Mouse (Mus musculus) adrenal gland, adult (tissue): ENCODE data around the gene Fbxw4.

Source experiments
- DNase-seq, 2 experiments: peaks; one replicate each; pipeline ENCODE4 v3.0.0; 2022 to 2023; ENCODE audit warnings: low spot score in 1 of 2; ENCODE audit not compliant: inconsistent age in 2 of 2

Gene Fbxw4

DNA sequence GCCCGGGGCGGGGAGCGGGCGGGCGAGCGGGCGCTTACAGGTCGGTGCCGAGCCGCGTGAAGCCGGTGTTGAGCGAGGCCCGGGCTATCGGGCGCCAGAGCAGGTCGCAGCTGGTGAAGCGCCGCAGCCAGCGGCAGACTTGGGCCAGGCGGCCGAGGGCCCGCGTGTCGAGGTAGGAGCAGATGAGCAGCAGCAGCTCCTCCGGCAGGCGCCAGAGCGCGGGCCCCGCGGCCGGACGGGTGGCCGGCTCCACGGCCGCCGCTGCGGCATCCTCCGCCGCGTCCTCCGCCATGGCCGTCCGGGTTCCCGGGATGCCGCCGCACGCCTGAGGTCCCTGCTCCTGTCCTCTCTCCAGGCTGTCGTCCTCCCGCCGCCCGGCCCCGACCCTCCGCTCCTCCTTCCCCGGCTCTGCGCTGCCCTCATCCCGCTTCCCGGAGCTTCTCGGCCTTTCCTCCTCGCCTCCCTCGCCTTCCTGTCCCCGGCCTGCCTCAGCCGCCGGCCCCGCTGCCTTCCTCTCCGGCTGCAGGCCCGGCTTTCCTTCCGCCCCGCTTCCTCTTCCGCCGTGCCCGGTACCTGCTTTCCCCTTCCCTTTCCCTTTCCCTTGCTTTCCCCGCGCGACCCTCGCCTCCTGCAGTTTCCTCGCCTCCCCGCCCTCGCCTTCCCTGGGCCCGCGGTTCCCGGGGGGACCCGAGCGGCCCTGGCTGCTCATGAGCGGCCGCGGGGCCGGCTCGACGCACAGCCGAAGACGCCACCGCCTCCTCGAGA is at the start of gene Fbxw4:
Gene Fbxw4 (minus strand): TSS at position 575 of the 765 bp plus-strand sequence.
- peak; percentile 84 to 94 for DNase-seq

DNA sequence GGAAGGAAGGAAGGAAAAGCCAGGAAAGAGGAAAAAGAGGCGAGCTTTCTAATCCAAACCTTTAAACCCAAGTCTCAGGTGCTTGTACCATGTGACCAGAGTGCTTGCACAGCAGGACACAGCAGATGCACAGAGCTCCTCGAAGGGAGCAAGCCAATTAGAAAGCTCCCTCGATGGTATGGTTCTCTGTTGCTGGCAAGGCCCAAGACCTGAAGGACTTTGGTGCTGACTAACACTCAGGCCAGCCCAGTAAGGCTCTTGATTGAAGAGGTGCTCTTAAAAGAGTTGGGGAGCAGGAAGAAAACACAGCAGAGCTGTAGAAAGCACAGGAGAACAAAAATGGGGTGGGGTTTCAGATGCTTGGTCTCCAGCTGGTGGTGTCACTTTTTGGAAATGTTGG is 48.6 kb upstream of the Fbxw4 start:
- no peak for DNase-seq

DNA sequence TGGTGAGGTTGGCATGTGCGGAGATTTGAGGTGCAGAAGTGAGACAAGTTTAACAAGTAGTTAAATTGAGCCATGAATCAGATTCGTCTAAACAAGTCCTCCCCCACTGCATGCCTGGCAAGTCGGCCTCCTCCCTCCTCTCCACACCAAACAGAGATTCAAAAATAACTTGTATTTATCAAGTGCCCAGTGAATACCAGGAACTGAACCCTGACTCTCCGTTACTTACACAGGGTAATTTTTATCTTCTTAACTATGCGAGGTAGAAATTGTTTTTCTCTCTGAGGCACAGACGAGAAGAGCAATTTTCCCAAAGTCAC is 36.1 kb upstream of the Fbxw4 start:
- DNase-seq = no peak

DNA sequence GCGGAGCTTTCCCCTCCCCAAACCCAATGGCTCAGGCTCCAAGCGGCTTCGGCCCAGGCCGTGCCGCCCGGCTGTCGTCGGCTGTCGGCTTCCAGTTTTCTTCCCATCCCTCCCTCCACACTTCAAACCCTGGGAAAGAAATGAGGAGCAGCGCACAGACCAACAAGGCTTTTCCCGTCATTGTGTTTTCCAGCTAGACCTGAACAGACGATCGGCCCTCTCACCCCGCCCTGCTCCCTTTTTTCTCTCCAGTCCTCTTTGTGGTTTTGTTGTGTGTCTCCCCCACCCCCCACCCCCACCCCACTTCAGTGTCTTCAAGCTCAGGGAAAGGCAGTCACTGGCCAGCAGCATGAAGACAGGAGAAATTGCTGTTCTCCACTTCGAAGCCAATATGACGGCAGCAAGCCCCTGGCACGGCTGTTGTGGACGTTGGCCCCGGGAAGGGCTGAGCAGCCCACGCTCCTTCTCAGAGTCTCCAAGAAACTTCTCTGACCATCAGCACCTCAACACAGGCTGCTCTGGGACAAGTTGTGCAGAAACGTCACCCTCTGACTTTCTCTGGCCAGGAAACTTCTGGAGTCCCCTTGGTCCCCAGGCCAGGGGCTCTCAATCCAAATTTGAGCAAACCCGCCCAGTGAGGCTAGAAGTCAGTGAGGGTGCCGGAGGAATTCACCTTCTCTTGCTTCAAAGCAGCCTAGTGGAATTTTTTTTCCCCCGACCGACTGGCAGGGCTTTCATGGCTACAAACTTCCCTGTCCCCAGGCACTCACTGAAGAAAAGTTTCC is 35.6 kb upstream of the Fbxw4 start:
- no peak for DNase-seq

DNA sequence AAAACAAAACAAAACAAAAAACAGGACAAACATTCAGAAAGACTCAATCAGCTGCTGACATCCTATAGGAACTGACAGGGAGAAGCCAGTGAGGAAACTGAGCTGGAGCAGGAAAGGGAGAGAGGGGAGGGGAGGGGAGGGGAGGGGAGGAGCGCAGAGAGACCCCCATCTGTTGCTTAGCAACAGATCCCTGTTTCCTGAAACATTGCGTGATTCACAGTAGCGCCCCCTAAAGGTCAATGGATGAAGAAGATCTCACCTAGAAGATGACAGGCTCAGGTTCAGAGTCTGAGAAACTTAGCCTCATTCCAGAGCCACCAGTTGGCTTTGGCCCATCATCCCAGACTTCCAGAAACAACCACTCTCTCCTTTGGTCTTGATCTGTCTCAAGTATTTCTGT is 33.9 kb upstream of the Fbxw4 start:
- DNase-seq = no peak

DNA sequence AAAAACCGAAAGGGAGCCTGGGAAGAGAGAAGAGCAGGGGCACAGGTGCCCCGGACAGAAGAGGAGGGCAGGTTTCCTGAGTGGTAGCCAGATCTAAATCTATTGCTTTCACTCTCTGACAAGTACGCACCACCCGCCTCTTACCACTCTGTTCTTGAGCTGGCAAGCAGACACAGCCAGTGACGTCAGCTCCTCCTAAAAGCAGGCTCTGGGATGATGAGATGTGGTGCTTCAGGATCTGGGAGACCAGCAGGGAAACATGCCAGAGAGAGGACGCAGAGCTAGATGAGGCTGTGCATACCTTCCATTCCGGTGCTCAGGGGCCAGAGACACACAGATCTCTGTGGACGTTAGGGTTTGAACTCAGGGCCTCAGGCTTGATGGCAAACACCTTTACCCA is 32.1 kb upstream of the Fbxw4 start:
- no peak for DNase-seq

DNA sequence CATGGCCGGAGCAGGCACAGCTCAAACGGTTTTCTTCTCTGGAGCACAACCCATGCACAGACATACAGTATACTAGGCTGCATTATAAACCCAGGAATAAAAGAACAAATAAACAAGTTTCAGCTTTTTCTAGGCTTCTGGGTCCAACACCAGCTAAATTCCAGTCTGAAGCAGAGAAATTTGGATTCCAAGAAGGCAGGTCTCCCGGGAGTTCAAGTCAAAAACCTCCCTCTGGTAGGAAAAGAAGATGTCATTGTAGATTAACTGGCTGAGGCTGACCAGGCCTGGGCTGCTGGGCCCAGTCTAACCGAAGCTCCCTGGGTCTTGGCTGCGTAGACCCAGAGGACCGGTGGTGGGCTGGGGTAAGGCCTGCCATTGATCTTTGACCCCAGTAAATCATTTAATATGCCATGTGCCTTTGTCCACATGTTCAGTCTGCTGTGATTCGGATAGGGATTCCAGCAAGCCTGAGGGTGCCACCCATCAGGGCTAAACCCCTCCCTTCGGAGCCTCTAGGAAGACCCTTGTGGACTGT is 31.0 kb upstream of the Fbxw4 start:
- DNase-seq = no peak

DNA sequence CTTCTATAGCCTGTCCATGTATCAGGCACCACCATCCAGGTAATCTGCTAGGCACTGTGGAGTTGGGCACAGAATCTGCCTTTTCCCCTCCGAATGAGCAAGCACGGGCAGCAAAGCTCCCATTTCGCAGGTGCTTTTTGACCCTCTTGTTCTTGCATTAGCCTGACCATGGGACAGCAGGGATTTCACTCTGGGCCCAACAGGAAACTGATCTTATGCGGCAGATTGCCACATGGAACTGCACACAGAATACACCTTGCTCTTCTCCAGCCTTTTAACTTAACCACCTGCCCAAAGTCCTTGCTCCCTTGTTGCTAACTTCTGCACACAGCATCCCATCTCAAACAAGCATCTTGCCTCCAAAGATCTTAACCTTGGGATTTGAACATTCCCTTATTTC is 26.9 kb upstream of the Fbxw4 start:
- DNase-seq = no peak

DNA sequence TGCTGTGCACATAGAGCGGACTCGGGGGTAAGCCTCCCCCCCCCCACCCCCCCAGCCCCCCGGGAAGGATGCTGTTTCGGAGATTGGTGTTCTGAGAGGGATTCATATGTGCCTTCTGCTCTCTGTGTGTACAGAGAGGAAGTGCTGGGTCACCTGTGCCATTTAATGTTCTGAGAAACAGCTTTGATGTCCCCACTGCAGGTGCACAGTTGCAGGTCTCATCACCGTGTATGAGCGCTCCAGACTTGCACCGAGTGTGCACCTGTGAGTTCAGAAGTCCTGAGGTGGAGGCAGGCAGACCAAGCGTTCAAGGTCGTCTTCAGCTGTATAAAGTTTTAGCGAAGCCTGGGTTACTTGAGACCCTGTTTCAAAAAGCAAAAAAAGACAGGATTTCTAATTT is 23.6 kb upstream of the Fbxw4 start:
- no peak for DNase-seq

DNA sequence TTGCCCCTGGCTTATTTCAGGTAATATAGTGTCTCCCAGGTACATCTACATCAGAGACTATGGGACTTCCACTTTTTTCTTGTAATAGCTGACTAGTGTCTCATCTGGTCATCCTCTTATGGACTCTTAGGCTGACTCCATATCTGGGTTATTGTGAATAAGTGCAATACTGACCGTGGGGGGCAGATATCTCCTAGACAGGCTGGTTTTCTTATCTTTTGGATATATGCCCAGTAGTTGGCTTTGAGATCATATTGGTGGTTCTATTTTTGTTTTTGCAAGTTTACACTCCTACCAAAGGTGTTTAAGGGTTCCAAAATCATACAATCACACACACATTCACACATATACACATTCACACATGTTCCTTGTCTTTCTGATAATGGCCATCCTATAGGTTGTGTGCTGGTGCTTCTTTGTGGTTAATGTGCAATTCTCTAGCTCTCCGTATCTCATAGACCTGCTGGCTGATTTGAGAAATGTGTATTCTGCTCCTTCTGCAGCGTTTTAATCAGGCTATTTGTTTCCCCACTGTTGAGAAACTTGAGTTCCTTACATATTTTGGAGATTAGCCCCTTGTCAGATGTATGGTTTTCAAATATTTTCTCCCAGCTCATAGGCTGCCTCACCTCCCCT is 20.5 kb upstream of the Fbxw4 start:
- DNase-seq = no peak

DNA sequence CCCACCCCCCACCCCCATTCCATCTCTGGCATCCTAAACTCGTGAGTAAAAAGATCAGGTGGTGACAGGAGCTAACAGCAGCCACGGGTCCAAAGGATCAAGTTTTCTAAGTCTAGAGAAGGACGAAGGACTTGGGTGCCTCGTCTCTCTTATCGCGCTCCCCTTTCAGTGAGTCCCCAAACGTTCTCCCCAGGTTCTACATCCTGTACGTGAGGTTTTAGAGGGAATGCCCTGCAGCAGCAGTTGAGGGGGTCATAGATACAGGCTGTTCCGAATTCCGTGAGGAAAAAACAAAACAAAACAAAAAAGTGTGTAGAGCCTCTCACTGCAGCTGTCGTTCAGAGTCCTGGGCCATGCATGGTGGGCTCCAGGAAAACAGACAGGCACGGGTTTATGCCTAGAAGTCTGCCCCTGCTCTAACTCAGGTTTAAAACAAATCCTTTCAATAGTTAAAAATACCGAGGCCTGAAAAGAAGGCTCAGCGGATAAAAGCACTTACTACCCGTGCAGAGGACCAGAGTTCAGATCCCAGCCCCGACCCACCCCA is 16.7 kb upstream of the Fbxw4 start:
- DNase-seq = no peak

DNA sequence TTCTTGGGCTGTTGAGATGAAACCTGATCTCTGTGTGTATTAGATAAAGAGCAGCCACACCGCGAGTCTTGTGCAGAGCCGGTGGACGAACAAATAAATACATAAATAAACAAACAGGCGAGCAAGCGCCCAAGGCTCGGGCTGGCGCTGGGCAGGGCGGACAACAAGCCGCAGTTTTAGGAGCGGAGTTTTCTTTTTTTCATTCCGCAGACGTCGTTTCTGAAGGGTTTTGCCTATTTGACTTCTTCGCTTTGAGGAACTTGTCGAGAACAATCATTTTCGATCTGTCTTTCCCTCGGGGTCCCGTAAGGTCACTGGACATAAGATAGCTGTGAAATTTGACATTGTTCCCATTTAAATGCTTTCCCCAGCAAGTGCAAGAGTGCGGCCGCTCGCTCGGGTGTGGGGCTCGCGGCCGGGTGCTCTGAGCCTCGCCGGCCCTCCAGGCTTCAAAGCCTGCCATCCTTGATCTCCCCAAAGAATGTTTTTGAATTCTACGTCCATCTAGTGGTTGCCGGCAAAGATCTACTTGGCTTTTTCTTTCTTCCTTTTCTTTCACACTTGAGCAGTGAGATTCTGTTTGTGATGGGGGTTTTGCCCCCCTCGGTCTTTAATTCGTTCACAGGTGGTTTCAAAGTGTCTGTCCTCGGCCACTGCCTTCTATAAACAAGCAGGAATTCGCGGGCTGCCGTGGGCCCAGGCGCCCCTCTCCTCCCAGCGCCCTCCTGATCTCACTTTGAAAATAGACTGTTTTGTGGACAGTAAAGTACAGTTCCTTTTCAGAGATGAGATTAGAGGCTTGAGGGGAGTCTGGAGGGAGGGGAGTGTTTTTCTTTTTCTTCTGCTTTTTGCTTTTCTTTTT is 15.8 kb upstream of the Fbxw4 start:
- DNase-seq = peak; percentile 15 to 64

DNA sequence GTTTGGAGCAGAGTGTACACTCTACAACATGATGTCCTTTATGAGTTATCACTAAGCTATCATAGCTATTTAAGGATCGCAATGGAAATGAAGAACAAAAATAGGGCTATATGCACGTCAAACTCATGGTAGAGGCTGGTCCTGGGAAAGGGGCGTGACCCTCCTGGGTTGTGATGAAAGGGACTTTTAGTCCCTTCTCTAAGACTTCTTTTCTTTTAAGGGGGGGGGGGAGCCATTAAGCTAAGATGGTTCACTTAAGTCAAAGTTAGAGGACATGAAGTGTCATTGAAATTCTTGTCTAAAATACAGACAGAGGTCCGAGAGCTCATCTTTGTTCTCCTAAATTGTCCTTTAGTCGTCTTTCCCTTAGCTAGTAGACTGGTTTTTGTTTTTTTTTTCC is 15.1 kb upstream of the Fbxw4 start:
- no peak for DNase-seq

DNA sequence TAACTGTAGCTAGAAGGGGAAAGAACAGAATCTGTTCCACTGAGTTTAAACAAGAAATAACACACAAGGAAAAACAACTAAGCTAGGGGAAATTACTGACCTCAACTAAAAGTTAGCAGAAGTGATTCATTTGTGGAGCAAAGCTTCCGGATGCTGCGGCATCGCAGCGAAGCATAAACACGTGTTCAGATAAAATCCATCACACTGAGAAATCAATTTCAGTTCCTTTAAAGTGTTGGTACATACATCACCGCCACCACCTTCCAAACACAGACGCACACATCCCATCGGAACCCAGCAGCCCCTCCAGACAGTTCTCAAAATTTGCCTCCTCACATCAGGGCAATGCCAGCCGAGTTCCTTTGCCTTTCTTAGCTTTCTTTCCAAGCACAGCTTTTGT is 12.9 kb upstream of the Fbxw4 start:
- DNase-seq = no peak

DNA sequence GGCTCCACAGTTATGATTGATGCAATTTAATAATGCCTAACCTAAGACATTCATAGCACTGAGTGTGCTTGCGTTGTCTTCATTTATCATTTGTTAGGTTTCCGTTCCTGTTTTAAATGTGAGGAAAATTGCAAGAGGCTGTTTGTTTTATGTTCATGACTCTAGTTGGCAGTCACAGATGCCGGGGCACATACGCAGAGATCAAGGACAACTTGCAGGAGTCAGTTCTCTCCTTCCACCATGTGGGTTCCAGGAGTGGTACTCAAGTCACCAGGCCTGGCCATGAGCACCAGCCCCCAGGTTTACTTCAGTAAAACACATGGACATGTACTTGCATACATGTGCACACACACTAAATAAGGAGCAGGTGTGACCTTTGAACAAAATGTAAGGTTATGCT is 8.9 kb upstream of the Fbxw4 start:
- DNase-seq = no peak

DNA sequence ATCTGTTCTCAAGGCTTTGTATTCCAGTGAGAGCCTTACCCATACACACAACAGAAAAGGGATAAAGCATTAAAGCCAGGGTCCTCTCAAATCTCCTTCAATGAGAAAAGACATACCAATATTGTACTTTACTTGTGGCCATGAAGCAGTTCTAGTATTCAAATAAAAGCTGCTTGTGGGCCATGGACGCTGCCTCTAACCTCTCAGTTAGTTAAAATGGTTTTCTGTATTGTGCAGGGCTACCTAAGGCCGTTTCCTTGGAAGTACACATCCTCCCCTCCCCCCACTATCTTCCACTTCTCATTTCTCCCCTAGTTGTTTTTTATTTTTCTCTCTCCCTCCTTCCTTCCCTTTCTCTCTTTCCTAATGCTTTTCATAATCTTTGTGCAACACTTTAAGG is 3.7 kb upstream of the Fbxw4 start:
- no peak for DNase-seq

DNA sequence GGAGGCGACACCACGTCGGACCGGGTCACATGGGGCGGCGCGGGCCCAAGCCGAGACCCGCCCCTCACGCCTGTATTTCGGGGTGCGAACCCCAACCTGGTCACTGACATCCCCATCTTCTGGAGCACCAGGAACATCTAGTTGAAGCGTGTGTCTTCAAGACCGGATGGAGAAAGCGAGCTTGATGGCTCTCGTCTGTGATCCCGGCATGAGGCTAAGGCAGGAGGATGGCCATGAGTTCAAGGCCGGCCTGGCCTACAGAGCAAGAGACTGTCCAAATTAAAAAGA is 335 bp upstream of the Fbxw4 start:
- peak in 1 of 2 experiments; percentile 96 for DNase-seq

DNA sequence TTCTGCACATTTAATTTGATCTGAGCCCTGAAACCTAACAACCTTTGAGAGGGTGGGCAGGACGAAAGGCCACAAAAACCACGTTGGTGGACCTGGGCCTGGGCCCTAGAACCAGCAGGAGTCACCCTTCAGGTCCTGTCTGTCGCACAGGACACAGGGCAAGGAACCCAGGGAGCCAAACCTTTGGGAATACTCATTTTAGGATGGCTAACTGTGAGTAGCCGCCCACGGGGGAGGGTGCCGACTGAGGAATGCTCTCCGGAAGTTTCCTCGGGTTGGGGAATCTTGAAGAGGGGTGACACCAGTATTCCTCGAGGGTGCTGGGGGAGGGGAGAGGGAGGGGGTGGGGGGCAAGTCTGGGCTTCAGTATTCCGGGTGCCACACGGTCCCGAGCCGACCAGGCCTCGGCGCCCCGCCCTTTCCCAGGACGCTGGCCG is 793 bp downstream of the Fbxw4 start:
- peak in 1 of 2 experiments; percentile 78 for DNase-seq

DNA sequence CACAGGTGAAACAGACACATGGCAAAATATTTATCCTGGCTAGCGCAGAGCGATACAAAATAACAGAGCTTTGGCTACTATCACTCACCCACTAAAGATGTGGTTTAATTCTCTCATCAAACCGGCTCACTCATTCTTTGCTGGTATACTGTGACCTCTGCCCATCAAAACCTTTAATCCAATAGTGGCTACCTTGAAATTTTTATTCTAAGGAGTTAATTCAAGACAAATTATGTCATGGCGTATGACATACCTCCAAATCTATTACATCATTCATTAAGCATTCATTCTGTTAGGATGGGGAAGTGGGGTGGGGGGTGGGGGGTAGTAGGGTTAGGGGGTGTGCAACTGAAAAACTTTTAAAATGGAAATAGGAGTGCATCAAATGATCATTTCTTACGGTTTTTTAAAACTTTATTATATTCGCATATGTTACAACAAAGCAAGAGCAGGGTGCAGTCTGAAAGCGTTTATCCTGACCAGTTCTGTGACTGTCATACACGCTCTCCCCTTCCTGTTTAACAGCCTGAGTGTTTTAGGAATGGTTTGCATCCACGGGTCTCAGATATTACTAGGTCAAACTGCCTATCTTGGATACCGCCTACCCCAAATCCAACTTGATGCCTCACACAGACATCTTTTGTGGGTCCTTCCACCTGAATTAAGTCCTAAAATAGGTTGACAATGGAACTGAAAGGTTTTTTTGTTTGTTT is 1.4 kb downstream of the Fbxw4 start:
- DNase-seq = no peak

DNA sequence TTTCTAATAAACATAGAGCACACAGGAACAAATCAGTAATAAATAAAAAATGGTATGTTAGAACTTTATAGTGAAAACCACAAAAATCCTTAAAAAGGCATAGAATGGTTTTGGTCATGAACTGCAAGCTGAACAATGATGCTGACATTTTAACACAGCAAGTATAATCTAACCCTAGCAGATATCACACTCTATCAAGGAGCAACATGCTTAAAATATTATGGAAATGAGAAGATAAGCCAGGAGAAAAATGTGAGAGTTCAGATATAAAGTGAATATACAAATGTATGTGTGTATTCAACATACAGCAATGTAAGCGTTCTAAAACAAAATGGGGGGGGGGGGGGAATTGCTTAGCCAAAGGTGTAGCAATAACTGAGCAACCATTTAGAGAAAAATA is 2.3 kb downstream of the Fbxw4 start:
- no peak for DNase-seq
